Mouse (Mus musculus): ENCODE measurements around the gene Fam53b. TPM values are rescaled to one million over a fixed set of nuclear protein-coding genes. Genes with fewer than 3 reads are reported as not detected.

Gene Fam53b
- total RNA-seq, 4 experiments from 2014 or later = 24.0 to 31.3 (median 26.9) TPM

DNA sequence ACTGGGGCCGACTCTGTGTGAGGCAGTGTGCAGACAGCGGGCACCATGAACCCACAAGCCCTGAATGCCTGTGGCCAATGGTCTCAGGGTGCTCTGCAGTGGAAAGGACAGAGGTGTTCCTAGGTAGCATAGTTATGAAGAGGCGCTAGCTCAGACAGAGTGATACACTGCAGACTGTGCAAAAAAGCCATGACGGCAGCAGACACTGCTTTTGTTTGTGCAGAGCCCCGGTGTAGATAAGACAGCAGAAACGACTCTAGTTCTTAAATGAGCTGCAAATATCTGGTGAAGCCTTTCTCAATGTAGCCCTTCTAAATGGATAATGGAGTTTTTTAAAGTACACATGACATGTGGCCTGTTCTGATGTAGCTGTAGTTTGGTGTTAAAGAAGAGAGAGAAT is 73.9 kb downstream of the Fam53b start:
- DNase-seq (ENCODE audit: low spot score) = no peak

DNA sequence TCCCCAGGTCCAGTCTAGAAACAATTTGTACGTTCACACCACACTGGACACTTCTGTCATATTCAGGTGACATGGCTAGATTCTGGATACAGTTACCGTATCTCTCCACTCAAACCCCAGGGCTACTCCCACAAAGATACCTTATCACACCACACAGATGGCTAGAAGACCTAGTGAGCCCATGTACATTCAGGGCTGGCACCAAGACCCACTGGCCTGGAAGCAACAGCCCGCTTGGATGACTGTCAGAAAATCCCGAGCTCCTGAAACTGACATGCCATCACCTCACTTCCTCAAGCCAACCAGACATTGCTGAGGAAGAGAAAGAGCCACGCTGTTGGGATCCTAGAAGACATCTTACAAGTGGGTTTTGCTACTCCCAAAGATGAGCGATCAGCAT is 74.8 kb downstream of the Fam53b start:
- no peak for DNase-seq (ENCODE audit: low spot score)

DNA sequence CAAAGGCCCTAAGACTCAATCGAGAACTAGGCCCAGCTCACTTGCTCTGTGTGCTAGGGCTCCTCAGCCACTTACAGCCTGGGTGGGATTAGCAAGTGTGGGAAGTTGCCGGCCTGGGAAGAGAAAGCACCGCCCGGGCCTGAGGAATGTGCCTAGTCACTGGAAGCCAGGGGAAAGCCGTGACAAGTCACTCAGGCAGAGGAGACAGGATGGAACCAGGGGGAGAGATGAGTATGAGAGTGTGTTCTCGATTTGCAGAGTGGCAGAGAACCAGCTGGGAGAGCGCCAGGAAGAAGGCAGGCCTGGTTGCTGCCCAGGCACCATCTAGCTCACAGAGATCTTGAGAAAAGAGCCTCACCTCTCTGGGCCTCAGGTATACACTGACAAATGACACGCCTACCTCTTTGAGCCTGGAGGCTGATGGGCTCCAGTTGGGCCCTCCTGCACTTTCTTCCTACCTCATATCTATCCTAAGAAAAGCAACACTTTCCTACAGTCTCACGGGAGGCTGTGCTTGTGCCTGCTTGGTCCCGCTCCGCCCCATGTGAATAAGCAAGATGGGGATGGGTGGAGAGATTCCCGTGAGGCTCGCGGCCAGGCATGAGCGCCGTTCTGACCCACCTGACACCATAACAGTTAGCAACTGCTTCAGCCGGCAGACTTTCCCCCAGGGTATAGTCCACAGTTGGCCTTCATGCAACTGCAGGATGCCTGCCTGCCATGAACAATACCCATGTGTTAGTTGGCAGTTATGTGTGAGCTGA is 77.4 kb downstream of the Fam53b start:
- peak; percentile 66 for DNase-seq (ENCODE audit: low spot score)

DNA sequence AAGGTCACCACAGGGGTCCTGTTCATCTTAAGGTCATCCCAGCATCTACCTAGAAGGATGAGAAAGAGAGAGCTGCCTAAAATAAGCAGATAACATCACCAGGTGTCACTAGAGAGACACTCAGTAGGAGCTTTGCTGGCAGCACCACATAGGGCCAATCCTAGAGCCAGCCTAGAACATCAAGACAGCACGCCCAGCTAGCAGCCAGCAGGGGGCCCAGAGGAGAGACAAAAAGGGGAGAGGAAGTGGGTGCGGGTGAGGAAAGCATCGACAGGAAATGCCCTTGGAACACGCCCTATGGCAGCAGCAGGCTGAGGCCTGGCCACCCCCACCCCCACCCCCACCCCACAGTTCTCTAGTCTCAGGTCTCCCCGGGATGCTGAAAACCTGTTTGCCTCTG is 78.5 kb downstream of the Fam53b start:
- DNase-seq (ENCODE audit: low spot score) = peak; percentile 74

DNA sequence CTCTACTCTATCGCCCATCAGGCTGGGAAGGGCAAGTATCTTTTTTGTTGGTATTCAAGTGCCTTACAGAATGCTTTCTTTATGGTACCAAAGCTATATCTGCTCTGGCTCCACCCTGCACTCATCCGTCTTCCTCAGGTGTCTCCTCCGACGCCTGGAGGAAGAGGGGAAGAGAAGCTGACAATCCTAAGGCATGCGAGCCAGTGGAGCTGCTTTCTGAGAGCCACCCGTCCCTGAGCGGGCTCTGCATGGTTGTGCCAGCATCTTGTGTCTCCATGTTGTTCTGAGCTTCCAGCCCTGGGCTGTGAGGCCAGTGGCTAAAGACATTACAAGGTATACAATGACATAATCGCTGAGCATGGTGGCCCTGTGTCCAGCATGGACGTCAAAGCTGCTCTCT is 79.5 kb downstream of the Fam53b start:
- no peak for DNase-seq (ENCODE audit: low spot score)

DNA sequence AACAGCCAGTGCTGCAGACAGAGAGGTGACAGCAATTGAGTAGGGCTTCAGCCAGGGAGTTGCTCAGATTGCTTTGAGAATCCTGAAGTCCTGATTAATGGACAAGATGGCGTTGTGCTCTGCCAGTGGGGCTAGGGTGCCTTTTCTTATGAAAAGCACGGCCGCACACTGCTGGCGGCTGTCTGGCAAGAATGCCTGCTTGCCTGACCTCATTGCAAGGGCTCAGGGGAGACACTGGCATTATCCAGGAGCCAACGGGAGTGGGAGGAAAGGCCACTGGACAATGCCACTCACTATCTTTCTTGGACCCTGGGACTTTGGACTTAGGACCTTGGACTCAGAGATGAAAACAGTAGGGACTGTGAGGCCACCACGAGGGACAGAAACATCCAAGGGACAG is 80.2 kb downstream of the Fam53b start:
- DNase-seq (ENCODE audit: low spot score) = no peak

DNA sequence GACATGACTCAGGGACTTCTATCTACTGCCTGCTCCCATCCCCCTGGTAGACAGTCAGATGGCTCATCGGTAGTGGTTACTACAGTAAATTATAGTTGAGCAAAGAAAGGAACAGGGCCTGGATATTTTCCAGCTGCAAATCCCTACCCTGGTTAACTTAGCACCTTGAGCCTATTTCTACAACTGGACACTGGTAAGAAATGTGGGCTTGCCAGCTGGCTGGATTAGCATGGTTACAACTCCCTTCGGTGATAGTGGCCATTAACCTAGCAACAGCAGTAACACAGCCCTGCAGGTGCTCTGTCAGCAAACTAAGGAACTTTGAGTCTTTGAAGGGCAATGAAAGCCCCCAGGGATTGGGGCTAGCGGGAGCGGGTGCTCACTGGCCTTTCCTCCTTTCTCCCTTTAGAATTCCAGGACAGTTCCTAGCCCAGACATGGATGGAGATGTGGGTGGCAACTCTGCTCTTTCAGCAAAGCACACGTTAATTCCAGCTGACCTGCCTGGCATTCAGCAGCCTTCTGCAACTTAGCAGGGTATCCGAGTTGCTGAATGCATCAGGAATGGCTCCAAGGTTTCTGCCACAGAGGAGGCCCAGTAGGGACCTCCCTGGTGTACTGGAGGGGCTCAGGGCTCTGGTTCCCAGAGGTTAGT is 81.4 kb downstream of the Fam53b start:
- DNase-seq (ENCODE audit: low spot score) = no peak

DNA sequence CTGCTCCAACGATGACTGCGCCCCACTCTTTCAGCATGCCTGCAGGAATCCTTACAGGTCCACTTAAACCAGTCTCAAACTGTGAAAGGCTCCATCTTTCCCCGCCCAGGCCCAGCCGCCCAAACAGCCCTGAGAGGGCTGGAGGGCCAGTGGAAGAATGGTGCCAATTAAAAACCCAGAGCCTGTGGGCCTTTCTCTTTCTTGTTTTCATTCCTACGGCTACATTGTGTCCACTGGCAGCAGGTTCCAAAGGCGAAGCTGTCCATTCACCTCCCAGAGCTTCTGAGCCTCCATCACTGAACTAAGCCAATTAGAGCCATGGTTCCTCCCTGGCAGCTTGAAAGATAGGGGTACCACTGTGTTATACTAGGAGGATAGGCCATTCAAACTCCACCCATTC is 82.1 kb downstream of the Fam53b start:
- no peak for DNase-seq (ENCODE audit: low spot score)

DNA sequence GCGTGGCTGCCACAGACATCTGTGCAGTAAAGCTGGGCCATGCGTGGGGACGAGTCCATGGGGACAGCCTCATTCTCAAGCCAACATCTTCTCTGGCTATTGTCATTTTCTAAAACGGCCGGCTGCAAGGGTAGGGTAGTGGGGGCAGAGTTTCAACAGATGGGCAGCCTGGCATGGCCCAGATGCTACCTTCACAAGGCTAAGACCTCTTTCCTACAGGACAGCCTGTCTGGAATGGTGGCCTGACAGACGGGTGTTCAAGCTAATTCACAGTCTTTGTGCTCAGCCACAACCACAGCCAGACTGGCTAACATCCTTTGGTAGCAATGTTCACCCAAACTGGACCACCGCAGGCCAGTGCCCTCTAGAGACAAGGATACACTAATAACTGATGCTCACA is 83.2 kb downstream of the Fam53b start:
- DNase-seq (ENCODE audit: low spot score) = no peak

DNA sequence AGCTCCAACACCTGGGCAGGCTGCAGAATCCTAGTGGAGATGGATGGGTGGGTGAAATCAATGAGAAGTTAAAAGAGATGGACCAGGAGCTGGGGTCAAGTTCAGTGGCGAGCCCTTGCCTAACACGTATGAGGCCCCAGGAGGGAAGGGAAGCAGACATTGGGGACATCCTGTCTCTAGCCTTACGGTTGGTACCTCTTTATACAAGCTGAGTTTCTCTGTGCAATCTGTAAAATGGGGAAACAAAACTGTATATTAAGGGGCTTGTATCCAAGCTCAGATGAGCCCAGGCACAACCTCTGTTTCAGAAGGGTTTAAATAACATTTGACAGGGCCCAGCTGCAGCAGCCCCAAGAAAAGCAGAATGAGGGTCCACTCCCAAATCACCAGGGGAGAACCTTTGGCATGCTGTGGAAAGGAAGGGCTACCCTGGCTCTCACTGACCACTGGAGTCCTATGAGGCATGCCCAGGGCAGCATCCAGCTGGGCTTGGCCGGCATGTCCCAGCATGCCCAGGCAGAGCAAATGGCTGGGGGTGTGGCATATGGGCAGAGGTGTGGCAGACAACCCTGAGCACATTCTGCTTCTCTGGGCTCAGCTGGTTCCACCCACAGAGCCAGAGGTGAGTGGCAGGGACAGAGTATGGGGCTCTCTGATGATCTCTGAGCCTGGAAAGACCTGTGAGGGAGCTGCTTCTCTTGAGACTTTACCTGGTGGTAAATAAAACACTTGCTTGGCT is 84.4 kb downstream of the Fam53b start:
- DNase-seq (ENCODE audit: low spot score) = no peak

DNA sequence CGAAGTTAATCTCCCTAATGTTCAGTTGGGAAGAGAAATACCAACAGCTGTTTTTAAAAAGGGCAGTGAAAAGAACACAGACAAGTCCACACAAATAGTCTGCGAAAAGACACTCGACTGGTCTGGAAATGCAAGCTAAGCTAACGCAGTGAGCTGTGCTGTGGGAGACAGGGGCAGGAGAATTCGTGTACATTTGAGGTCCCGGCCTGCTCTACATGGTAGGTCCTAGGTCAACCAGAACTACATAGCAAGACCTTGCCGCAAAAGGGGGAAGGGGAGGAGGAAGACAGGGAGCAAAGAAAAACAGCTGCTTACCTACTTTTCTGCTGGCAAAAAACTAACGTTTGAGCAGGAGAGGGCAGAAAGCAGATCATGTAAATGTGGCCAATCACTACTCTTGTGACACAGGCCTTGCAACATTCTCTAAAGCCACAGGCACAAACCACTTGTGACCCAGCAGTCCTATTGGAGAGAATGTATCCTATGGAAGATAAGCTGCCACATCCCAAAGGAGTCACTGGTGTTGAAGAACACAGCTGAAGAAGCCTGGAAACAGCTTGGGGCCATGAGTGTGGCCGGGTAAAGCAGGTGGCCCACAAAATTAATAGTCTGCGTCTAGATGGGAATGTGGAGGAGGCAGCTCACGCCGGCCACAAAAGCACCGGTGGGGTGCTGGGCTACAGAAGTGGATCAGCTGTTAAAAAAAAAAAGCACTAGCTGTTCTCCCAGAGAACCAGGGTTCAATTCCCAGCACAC is 87.4 kb downstream of the Fam53b start:
- DNase-seq (ENCODE audit: low spot score) = no peak

DNA sequence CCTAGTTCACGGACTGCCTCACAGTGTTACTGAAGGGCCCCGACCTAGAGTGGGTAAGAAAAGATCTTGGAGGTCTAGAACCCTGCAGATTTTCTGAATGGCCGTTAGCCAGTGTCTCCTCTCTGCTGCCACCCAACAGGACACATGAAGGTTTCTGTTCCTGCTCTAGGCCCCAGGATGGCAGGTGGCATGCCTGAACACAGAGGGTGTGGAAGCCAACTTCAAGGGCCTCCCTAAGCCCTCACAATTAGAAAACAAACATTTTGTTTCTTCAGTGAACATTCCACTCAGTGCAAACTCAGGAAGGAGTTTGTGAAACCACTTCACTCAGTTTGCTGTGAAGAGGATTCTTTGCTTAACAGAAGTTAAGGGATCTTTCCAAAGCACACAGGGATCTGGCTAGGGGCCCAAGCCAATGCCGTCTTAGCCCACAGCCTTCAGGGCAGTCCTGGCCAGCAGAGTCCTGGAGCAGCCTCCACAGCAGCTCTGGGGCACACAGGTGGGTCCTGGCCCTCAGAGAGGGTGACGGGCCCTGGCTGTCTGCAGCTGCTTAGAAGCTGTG is 89.1 kb downstream of the Fam53b start:
- no peak for DNase-seq (ENCODE audit: low spot score)

DNA sequence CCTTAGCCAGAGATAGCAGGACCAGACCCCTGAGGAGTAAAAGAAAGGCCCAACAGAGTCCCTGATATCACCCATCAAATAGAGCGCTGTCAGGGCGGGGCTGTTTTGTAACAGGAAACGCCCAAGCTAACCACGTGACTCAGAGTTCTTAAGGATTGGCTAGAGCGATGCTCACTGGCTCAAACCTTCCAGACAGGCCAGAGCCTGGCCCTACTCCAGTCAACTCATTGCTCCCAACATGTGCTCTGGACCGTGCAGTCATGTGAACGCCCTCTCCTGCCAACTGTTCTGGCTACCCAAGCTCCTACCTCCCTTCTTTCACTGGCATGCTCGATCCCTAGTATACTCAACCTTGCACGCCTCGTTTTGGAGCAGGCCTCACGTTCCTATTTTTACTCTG is 89.8 kb downstream of the Fam53b start:
- DNase-seq (ENCODE audit: low spot score) = peak; percentile 91

DNA sequence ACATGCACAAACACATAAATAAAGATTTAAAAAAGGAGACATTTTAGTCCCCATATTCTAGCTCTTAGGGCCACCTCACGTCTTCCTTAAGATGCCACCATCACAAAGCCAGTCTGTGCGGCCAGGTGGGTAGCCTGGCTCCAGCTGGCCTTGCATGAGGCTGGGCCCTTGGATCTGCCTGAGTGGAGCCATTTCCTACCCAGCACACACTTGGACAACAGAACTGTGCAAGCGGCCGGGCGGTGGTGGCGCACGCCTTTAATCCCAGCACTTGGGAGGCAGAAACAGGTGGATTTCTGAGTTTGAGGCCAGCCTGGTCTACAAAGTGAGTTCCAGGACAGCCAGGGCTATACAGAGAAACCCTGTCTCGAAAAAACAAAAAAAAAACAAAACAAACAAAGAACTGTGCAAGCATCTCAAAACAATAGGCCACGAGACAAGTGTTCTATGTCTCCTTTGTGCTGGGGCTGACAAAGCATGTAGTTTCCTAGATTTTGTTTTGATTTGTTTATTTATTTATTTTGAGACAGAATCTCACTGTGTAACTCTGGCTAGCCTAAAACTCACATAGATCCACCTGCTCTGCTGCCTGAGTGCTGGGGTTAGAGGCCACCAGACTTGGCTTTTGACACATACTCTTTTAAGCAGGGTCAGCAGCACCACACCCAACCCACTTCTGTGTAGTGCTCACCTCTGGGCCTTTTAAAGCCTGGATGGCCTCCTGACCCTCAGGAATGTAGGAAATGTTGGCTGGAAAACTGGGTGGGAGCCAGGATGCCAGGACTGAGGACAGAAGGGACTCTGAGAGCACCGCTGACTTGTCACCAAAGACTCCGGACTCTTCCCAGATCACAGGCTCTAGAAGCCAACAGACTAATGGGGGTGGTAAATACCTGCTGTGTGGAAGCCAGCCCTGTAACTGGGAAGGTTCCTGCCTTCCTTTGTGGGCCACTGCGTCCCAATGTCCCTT is 91.0 kb downstream of the Fam53b start:
- no peak for DNase-seq (ENCODE audit: low spot score)

DNA sequence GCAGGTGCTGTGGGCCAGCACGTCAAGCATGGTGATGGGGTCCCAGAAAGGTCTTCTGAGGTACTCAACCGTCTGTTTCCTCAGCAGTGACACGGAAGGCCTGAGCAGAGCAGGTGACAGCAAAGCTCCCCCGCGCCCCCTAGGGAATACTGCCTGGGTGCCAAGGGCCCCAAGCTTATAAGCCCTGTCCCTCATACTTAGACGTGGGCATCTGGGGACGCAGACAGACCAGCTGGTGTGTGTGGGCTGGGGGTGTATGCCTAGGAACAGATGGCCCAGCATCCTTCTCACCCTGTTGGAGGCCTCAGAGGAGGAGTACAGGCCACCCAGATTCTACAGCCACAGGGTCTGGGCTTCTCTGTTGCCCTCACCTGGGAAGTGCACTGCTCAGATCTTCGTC is 93.1 kb downstream of the Fam53b start:
- DNase-seq (ENCODE audit: low spot score) = no peak

DNA sequence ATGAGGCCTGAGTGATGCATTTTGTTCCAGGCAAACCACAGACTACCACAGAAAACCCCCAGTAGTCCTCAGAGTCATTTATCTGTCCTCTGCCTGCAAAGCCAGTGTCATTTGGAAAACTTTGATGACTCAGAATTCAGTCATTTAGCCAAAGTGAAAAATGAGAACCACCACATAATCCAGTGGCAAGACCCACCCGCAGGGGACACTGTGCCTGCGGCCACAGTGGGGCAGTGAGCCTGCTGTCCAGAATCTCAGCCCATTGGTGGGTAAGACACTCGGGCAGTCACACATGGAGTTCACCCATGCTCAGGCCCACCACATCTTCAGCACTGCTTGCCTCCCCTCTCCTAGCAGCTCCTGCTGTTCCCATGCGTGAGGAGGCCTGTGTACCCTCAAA is 94.1 kb downstream of the Fam53b start:
- DNase-seq (ENCODE audit: low spot score) = no peak

DNA sequence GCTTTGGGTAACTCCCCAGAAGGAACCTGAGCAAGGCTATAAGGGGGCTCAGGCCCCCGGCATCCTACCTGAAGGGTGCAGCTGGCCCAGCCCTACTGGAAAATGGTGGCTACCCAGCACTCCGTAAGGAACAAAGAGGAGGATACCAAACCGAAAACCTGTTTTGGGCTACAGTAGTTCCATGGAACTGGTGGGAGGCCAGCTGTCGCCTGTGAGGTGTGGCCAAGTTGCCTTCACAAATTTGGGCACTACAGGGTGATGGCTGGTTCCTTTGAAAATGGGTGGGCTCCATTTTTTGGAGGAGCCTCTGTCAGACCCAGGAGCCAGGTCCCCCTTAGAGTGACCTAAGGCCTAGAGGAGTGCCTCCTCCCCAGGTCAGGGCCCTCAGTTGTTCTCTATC is 98.4 kb downstream of the Fam53b start:
- DNase-seq (ENCODE audit: low spot score) = no peak

DNA sequence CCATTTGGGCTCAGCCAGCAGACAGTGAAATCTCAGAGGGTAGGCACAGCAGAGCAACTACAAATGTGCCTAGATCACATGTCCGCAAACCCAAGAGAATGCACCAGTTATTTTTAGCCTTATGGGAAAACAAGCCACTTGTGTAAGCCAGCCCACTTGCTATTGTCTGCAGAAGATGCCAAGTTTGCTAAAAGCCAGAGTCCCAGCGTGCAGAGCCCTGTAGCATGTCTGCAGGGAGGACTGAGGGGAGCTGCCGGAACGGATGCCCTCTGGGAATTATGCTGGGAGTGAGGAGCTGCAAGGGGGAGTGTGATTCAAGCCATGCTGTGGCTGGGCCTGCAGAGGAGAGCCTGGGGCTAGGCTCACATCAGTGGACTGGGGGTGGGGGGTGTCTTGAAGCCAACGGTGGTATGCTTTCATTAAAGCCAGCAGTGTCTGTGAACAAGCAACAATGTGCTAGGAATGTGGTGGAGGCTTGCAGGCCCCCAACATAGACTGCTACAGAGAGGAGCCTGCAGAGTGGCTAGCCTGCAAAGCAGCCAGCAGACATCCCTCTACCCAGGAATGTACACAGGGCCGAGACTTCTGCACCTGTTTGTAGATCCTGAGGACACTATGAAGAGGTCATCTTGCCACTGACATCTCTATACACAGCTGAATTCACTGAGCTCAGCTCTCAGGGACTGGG is 99.3 kb downstream of the Fam53b start:
- DNase-seq (ENCODE audit: low spot score) = peak; percentile 89

DNA sequence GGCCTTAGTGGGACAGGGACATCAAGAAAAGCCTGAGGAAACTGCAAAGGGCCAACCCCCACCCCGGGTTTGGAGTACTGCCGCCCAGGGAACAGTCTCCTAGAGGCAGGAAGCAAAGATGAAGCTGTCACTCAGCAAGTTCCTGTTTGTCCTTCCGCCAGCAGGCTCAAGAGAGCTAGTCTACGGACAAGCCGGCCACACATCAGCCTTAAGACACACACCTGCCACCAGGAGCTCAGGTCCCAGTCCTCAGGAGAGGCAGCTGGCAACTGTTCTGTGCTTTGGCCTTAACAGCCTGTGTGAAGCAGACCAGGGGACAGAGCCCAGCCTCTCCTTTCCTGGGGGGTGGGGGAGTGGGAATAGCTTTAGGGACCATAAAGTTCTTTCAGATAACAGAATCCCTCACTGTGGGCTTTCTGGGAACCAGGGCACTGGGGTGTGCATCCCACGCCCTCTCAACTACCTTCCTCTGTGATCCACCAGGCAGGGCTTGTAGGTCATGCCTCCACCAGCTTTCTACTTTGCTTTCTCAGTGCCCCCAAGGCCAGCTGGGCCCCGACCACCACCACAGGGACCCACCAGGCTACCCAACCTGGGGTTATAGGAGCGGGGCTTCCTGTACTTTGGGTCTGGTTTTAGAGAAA is 100.1 kb downstream of the Fam53b start:
- peak; percentile 67 for DNase-seq (ENCODE audit: low spot score)
